Mouse (Mus musculus) ES-E14 (cell line): ENCODE measurements around the gene Zbtb8os. TPM values are rescaled to one million over a fixed set of nuclear protein-coding genes. Genes with fewer than 3 reads are reported as not detected.

Experiments used
- DNase-seq: peaks from one replicate; pipeline ENCODE4 v3.0.0-alpha.2; 2013; ENCODE audit warnings: low read depth, low spot score
- H3K27ac ChIP-seq: 2 replicates; pipeline ENCODE4 v1.5.1; 2012; ENCODE audit warnings: low read depth, mild to moderate bottlenecking, low read length, moderate library complexity, mixed read lengths; ENCODE audit not compliant: poor library complexity, insufficient read depth, severe bottlenecking
- H3K36me3 ChIP-seq: 2 replicates; pipeline ENCODE4 v1.6.1; 2012; ENCODE audit warnings: mild to moderate bottlenecking, low read length, moderate library complexity, mixed read lengths; ENCODE audit not compliant: control insufficient read depth, poor library complexity, insufficient read depth, severe bottlenecking
- H3K4me1 ChIP-seq, 2 experiments: fragments of 150-350 bp in 1 of 2; sonication (generic) in 1 of 2; 2 replicates each; pipeline ENCODE4 v1.6.1; 2012; ENCODE audit warnings: low read length in 2 of 2, mild to moderate bottlenecking in 1 of 2, mixed read lengths in 1 of 2; ENCODE audit not compliant: control insufficient read depth in 2 of 2, insufficient read depth in 2 of 2, poor library complexity in 1 of 2
- H3K4me3 ChIP-seq, 2 experiments: fragments of 150-350 bp in 1 of 2; sonication (generic) in 1 of 2; 2 replicates each; pipeline ENCODE4 v1.5.1; 2012; ENCODE audit warnings: low read length in 2 of 2, low read depth in 1 of 2, mild to moderate bottlenecking in 1 of 2, mixed read lengths in 1 of 2; ENCODE audit not compliant: insufficient read depth in 1 of 2, poor library complexity in 1 of 2, severe bottlenecking in 1 of 2
- H3K9ac ChIP-seq: 2 replicates; pipeline ENCODE4 v1.6.1; 2012; ENCODE audit warnings: low read depth, mild to moderate bottlenecking, low read length, mixed read lengths; ENCODE audit not compliant: poor library complexity, insufficient read depth, severe bottlenecking
- H3K9me3 ChIP-seq: fragments of 150-350 bp; sonication (generic); 2 replicates; pipeline ENCODE4 v1.6.1; 2012; ENCODE audit warnings: low read depth, mild to moderate bottlenecking, low read length; ENCODE audit not compliant: control insufficient read depth, insufficient read depth
- CHD2 ChIP-seq: IDR thresholded peaks from 2 replicates; pipeline ENCODE4 v1.6.1; 2014; ENCODE audit warnings: mild to moderate bottlenecking, low read depth, low read length, inconsistent platforms
- HCFC1 ChIP-seq: IDR thresholded peaks from 2 replicates; pipeline ENCODE4 v1.6.1; 2012; ENCODE audit warnings: low read length, inconsistent platforms, borderline replicate concordance; ENCODE audit not compliant: insufficient read depth
- MAFK ChIP-seq: IDR thresholded peaks from 2 replicates; pipeline ENCODE4 v1.6.1; 2014; ENCODE audit warnings: mild to moderate bottlenecking, low read depth, low read length, inconsistent platforms; ENCODE audit not compliant: insufficient read depth
- ZC3H11A ChIP-seq: IDR thresholded peaks from 2 replicates; pipeline ENCODE4 v1.6.1; 2012; ENCODE audit warnings: low read depth, mild to moderate bottlenecking, inconsistent platforms, low read length, borderline replicate concordance
- ZNF384 ChIP-seq: IDR thresholded peaks from 2 replicates; pipeline ENCODE4 v1.6.1; 2012; ENCODE audit warnings: low read depth, low read length, inconsistent platforms
- in situ Hi-C, 2 experiments: fragments of 600-800 bp; cut with MboI; formaldehyde crosslinking; loops; one replicate each; pipeline ENCODE4 v1.15.1; 2025; ENCODE audit warnings: low sequenced_read_pairs in 2 of 2, inconsistent platforms in 1 of 2; ENCODE audit not compliant: unreplicated experiment in 2 of 2
- total RNA-seq: library from RNA; depleted of rRNA; stranded (reverse); fragments of 300-350 nt; gene quantifications from 2 replicates; pipeline ENCODE4 v1.2.3, GENCODE M21; 2012

Zbtb8os gene
- total RNA-seq, 1 experiment: 59.9 TPM

DNA sequence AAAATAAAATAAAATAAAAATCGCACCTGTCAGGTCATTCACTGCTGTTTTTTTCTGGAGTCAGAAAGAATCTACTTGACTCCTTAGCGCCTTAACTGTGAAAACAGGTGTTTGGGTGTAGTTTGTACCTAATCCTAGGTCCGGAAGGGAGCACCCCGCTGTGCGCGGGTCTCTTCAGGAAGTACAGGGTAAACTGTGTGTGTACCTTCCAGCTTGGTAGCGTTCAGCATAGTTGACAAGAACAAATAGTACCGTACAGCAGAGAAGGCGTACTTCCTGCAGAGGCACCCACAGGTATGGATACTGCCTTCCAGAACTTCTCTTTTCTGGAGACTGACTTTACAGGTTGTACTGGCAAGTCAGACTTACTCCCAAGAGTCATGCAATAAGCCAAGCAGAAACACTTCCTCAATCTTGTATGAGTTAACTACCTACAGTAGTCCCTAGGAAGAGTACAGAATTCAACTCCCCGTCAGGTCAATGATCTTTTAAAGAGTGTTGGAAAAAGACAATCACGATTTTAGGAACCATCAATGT is 38.8 kb downstream of the Zbtb8os start:
- no peak for TF ChIP-seq ZNF384
- no peak for TF ChIP-seq MAFK
- no peak for TF ChIP-seq ZC3H11A
- TF ChIP-seq CHD2: no peak
- no peak for TF ChIP-seq HCFC1
- Histone ChIP-seq H3K27ac (peak overlapping the region; percentile 92; the same call in 1 of the 2 replicates), H3K36me3 (no peaks in the 10 kb centered on the region), H3K4me1 (peaks cover 6 to 7% of the 10 kb centered on the region in 2 experiments; a peak in 2 of 4 replicates), H3K9me3 (no peaks in the 10 kb centered on the region), H3K9ac (peak overlapping the region; percentile 69; the same call in 1 of the 2 replicates), H3K4me3 (peak overlapping the region; percentile 74 to 83)
- no peak for DNase-seq
- in situ Hi-C loops: no loop called here

- TF ChIP-seq MAFK: no peak
- Histone ChIP-seq H3K4me3 (peak overlapping the region; percentile 74 to 83), H3K9me3 (no peaks in the 10 kb centered on the region), H3K27ac (peak overlapping the region; percentile 92), H3K9ac (peak overlapping the region; percentile 69), H3K36me3 (no peaks in the 10 kb centered on the region), H3K4me1 (peaks cover 3 to 8% of the 10 kb centered on the region in 2 experiments; a peak in 2 of 4 replicates)
- in situ Hi-C loops: no loop called here
- DNase-seq: no peak
Observed at GRCm38 (mm10) chr4:129375000-129375399, 39.5 kb downstream of the Zbtb8os start.

DNA sequence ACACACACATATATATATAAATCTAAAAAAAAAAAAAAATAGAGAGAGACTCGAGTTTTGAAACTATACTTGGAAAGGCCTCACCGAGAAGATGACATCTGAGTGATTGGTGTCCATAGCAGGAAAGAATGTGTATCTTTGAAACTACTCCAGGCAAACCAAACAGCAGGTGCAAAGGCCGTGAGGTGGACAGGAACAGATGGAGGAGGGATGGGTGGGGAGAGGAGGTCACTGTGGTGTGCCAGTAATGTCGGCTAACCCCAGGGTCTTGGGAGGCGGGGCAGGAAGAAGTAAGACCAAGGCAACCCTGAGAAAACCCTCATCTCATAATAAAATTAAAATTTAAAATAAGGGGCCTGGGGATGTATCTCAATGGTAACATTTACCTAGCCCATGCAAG is 40.3 kb downstream of the Zbtb8os start:
- no peaks in the 10 kb centered on the region for H3K36me3 ChIP-seq
- in situ Hi-C loops: no loop called here
- peak overlapping the region; percentile 74 to 83 for H3K4me3 ChIP-seq
- TF ChIP-seq MAFK: no peak
- no peak for TF ChIP-seq ZC3H11A
- no peak for TF ChIP-seq ZNF384
- no peak for TF ChIP-seq CHD2
- TF ChIP-seq HCFC1: no peak
- DNase-seq: no peak
- H3K9me3 ChIP-seq: no peaks in the 10 kb centered on the region
- peak overlapping the region; percentile 74 for H3K9ac ChIP-seq
- peaks cover 6 to 9% of the 10 kb centered on the region in 2 experiments; a peak in 2 of 4 replicates for H3K4me1 ChIP-seq
- peak overlapping the region; percentile 92 for H3K27ac ChIP-seq

DNA sequence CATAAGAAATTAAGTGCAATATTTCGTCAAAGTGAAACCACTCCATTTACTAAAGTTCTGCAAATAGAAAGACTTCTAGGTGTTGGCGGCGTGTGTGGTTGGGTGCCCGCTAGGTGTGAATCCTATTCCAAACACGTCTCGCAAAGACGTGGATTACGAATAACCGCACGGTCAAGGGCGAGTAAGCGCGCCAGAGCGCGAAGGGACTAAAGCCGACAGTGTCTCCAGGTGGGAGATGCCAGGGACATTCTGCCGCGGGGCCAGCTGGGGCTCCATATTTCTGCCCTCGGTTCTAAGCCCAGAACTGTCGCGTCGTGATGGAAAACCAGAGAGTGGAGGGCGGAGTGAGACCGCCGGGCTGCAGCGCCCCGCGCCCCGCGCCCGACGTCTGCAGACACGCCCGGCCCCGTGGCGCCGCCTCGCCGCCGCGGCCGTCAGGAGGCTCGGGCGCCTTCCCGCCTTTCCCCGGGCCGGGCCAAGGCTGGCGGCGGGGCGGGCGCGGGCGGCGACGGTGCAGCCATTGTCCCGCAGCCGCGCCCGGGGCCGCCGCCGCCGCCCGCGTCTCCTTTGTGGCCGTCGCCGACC is 41.6 kb downstream of the Zbtb8os start:
- peak overlapping the region; percentile 84 for H3K9ac ChIP-seq
- no peak for DNase-seq
- peak overlapping the region; percentile 84 for H3K27ac ChIP-seq
- H3K4me3 ChIP-seq: peak overlapping the region; percentile 74 to 83
- peaks cover 6 to 9% of the 10 kb centered on the region in 2 experiments; a peak in 2 of 4 replicates for H3K4me1 ChIP-seq
- H3K9me3 ChIP-seq: no peaks in the 10 kb centered on the region
- in situ Hi-C loops: no loop called here
- TF ChIP-seq ZNF384: no peak
- 0 out of 2 replicates have a peak, but pooled peaks have one; percentile 24 for TF ChIP-seq HCFC1
- H3K36me3 ChIP-seq: no peaks in the 10 kb centered on the region
